Mouse (Mus musculus): Measurements from ENCODE around the gene Dhx29.
"Not testable (repeated sequence)": the region's sequence is repeated elsewhere in the genome, so short reads cannot be mapped to it uniquely, and the experiment has no call there.

Dhx29 gene

GRCm38 (mm10) chr13:112986451-112986950 lies 59.2 kb downstream of the Dhx29 start:
- DNase-seq (ENCODE audit: low spot score in 2 of 2) = no peak

GRCm38 (mm10) chr13:112987532-112987943 lies 60.3 kb downstream of the Dhx29 start, which contains the start of gene Ccno:
Ccno (plus strand) TSS chr13:112987802.
- peak; percentile 94 to 95 for DNase-seq (ENCODE audit: low spot score in 2 of 2)

GRCm38 (mm10) chr13:112987991-112988390 lies 60.7 kb downstream of the Dhx29 start:
- DNase-seq (ENCODE audit: low spot score in 2 of 2) = no peak

- no peak for DNase-seq (ENCODE audit: low spot score in 2 of 2)
Measured at GRCm38 (mm10) chr13:112988866-112989265, 61.6 kb downstream of the Dhx29 start.

GRCm38 (mm10) chr13:112989541-112989940 lies 62.3 kb downstream of the Dhx29 start:
- no peak for DNase-seq (ENCODE audit: low spot score in 2 of 2)

- DNase-seq (ENCODE audit: low spot score in 2 of 2) = no peak
Measured at GRCm38 (mm10) chr13:112990346-112990745, 63.1 kb downstream of the Dhx29 start.

- DNase-seq (ENCODE audit: low spot score in 2 of 2) = no peak
Measured at GRCm38 (mm10) chr13:112993531-112994152, 66.4 kb downstream of the Dhx29 start, which contains the start of gene Mcidas. Mcidas (plus strand) TSS chr13:112993845.

GRCm38 (mm10) chr13:112994191-112994590 lies 66.9 kb downstream of the Dhx29 start:
- no peak for DNase-seq (ENCODE audit: low spot score in 2 of 2)

- no peak for DNase-seq (ENCODE audit: low spot score in 2 of 2)
Measured at GRCm38 (mm10) chr13:112996407-112996806, 69.2 kb downstream of the Dhx29 start.

- no peak for DNase-seq (ENCODE audit: low spot score in 2 of 2)
Measured at GRCm38 (mm10) chr13:112997369-112997768, 70.1 kb downstream of the Dhx29 start.

GRCm38 (mm10) chr13:112998427-112999201 lies 71.4 kb downstream of the Dhx29 start:
- DNase-seq (ENCODE audit: low spot score in 2 of 2) = no peak

GRCm38 (mm10) chr13:113000090-113000489 lies 72.8 kb downstream of the Dhx29 start:
- DNase-seq (ENCODE audit: low spot score in 2 of 2) = no peak

- no peak for DNase-seq (ENCODE audit: low spot score in 2 of 2)
Measured at GRCm38 (mm10) chr13:113000576-113001318, 73.5 kb downstream of the Dhx29 start.

GRCm38 (mm10) chr13:113012683-113013082 lies 85.4 kb downstream of the Dhx29 start:
- DNase-seq (ENCODE audit: low spot score in 2 of 2) = no peak

GRCm38 (mm10) chr13:113013174-113013953 lies 86.1 kb downstream of the Dhx29 start:
- DNase-seq (ENCODE audit: low spot score in 2 of 2) = not testable (repeated sequence)

Measured in urinary bladder, postnatal 4 days (tissue).